Mouse (Mus musculus): ENCODE measurements around the gene Chrm1. TPM values are rescaled to one million over a fixed set of nuclear protein-coding genes. Genes with fewer than 3 reads are reported as not detected.

The Chrm1 gene
- polyA plus RNA-seq, 2 experiments, result 0.56 to 0.62 TPM

- 72% methylated on average over 5 of the region's 5 CpGs for WGBS
- Histone ChIP-seq H3K4me2 (replicated peaks; ENCODE audit: low read depth, low read length, severe bottlenecking) (no peak overlapping the region), H3K27me3 (ENCODE audit: control insufficient read depth, insufficient read depth, low read length) (no peaks in the 10 kb centered on the region; the same call in 1 of the 2 replicates), H3K9ac (ENCODE audit: low read depth, low read length, severe bottlenecking) (no peak overlapping the region), H3K4me1 (ENCODE audit: control insufficient read depth, insufficient read depth, low read length) (0 out of 2 replicates have a peak, but pooled peaks cover 8% of the 10 kb centered on the region), H3K36me3 (ENCODE audit: control insufficient read depth, insufficient read depth, low read length) (no peaks in the 10 kb centered on the region), H3K4me3 (replicated peaks; ENCODE audit: low read length) (no peak overlapping the region), H3K9me3 (ENCODE audit: control insufficient read depth, low read length) (no peaks in the 10 kb centered on the region), H3K27ac (replicated peaks; ENCODE audit: low read depth, low read length) (no peak overlapping the region)
- ATAC-seq (ENCODE audit: low FRiP score, low read depth) (no peak), DNase-seq (ENCODE audit: low spot score) (no peak)
- TF ChIP-seq POLR2A (IDR thresholded peaks at IDR 0.05; ENCODE audit: borderline replicate concordance, extremely low read depth, insufficient read depth, insufficient read length), result no peak
Observed at GRCm38 (mm10) chr19:8665746-8666145, 2.2 kb downstream of the Chrm1 start.

DNA sequence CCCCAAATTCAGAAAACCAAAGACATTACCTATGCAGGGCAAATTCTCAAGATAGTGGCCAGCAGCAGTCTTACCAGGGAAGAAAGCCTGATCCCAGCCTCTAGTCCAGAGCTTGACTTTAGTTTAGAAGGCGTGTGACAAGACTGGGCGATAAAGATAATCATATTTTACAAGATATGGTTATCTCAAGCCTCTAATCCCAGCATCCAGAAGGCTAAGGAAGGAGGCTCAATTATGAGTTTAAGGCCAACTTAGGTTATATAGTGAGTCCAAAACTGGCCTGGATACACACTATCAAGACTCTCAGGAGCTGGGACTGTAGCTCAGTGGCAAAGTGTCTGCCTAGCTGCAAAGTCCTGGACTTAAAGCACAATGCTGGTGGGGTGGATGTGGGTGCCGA, 9.3 kb downstream of the Chrm1 start:
- Histone ChIP-seq H3K9me3 (ENCODE audit: control insufficient read depth, low read length) (no peaks in the 10 kb centered on the region), H3K27me3 (ENCODE audit: control insufficient read depth, insufficient read depth, low read length) (no peaks in the 10 kb centered on the region), H3K4me3 (replicated peaks; ENCODE audit: low read length) (no peak overlapping the region), H3K36me3 (ENCODE audit: control insufficient read depth, insufficient read depth, low read length) (no peaks in the 10 kb centered on the region), H3K9ac (ENCODE audit: low read depth, low read length, severe bottlenecking) (no peak overlapping the region), H3K4me1 (ENCODE audit: control insufficient read depth, insufficient read depth, low read length) (no peaks in the 10 kb centered on the region), H3K4me2 (replicated peaks; ENCODE audit: low read depth, low read length, severe bottlenecking) (no peak overlapping the region), H3K27ac (replicated peaks; ENCODE audit: low read depth, low read length) (no peak overlapping the region)
- 91% methylated on average over 3 of the region's 3 CpGs for WGBS
- DNase-seq (ENCODE audit: low spot score) (no peak), ATAC-seq (ENCODE audit: low FRiP score, low read depth) (no peak)
- no peak for TF ChIP-seq POLR2A (IDR thresholded peaks at IDR 0.05; ENCODE audit: borderline replicate concordance, extremely low read depth, insufficient read depth, insufficient read length)

GRCm38 (mm10) chr19:8673336-8674063, 9.9 kb downstream of the Chrm1 start:
- Histone ChIP-seq H3K4me2 (replicated peaks; ENCODE audit: low read depth, low read length, severe bottlenecking) (no peak overlapping the region), H3K9ac (ENCODE audit: low read depth, low read length, severe bottlenecking) (no peak overlapping the region), H3K27ac (replicated peaks; ENCODE audit: low read depth, low read length) (no peak overlapping the region), H3K36me3 (ENCODE audit: control insufficient read depth, insufficient read depth, low read length) (no peaks in the 10 kb centered on the region), H3K9me3 (ENCODE audit: control insufficient read depth, low read length) (no peaks in the 10 kb centered on the region), H3K27me3 (ENCODE audit: control insufficient read depth, insufficient read depth, low read length) (no peaks in the 10 kb centered on the region), H3K4me3 (replicated peaks; ENCODE audit: low read length) (no peak overlapping the region), H3K4me1 (ENCODE audit: control insufficient read depth, insufficient read depth, low read length) (no peaks in the 10 kb centered on the region)
- ATAC-seq (ENCODE audit: low FRiP score, low read depth), result no peak
- no peak for DNase-seq (ENCODE audit: low spot score)
- no peak for TF ChIP-seq POLR2A (IDR thresholded peaks at IDR 0.05; ENCODE audit: borderline replicate concordance, extremely low read depth, insufficient read depth, insufficient read length)
- WGBS, result 74% methylated on average over 9 of the region's 9 CpGs

- Histone ChIP-seq H3K4me3 (replicated peaks; ENCODE audit: low read length) (no peak overlapping the region), H3K27ac (replicated peaks; ENCODE audit: low read depth, low read length) (no peak overlapping the region), H3K9ac (ENCODE audit: low read depth, low read length, severe bottlenecking) (0 out of 2 replicates have a peak overlapping the region, but pooled peaks have one; percentile 12), H3K4me2 (replicated peaks; ENCODE audit: low read depth, low read length, severe bottlenecking) (0 out of 2 replicates have a peak overlapping the region, but pooled peaks have one; percentile 8), H3K27me3 (ENCODE audit: control insufficient read depth, insufficient read depth, low read length) (no peaks in the 10 kb centered on the region), H3K36me3 (ENCODE audit: control insufficient read depth, insufficient read depth, low read length) (no peaks in the 10 kb centered on the region), H3K9me3 (ENCODE audit: control insufficient read depth, low read length) (no peaks in the 10 kb centered on the region), H3K4me1 (ENCODE audit: control insufficient read depth, insufficient read depth, low read length) (no peaks in the 10 kb centered on the region; the same call in 1 of the 2 replicates)
- ATAC-seq (ENCODE audit: low FRiP score, low read depth), result no peak
- peak; percentile 42 for DNase-seq (ENCODE audit: low spot score)
- 24% methylated on average over 16 of the region's 18 CpGs for WGBS
- no peak for TF ChIP-seq POLR2A (IDR thresholded peaks at IDR 0.05; ENCODE audit: borderline replicate concordance, extremely low read depth, insufficient read depth, insufficient read length)
Observed at GRCm38 (mm10) chr19:8679031-8679779, 15.6 kb downstream of the Chrm1 start.

GRCm38 (mm10) chr19:8681633-8682362, 18.2 kb downstream of the Chrm1 start:
- H3K4me2 ChIP-seq (replicated peaks; ENCODE audit: low read depth, low read length, severe bottlenecking), result no peak overlapping the region
- ATAC-seq (ENCODE audit: low FRiP score, low read depth), result no peak
- 89% methylated on average over 4 of the region's 4 CpGs for WGBS
- no peaks in the 10 kb centered on the region; the same call in 1 of the 2 replicates for H3K4me1 ChIP-seq (ENCODE audit: control insufficient read depth, insufficient read depth, low read length)
- H3K4me3 ChIP-seq (replicated peaks; ENCODE audit: low read length), result no peak overlapping the region
- H3K36me3 ChIP-seq (ENCODE audit: control insufficient read depth, insufficient read depth, low read length), result no peaks in the 10 kb centered on the region
- DNase-seq (ENCODE audit: low spot score), result no peak
- H3K9me3 ChIP-seq (ENCODE audit: control insufficient read depth, low read length), result no peaks in the 10 kb centered on the region
- TF ChIP-seq POLR2A (IDR thresholded peaks at IDR 0.05; ENCODE audit: borderline replicate concordance, extremely low read depth, insufficient read depth, insufficient read length), result no peak
- H3K9ac ChIP-seq (ENCODE audit: low read depth, low read length, severe bottlenecking), result no peak overlapping the region
- no peak overlapping the region for H3K27ac ChIP-seq (replicated peaks; ENCODE audit: low read depth, low read length)
- H3K27me3 ChIP-seq (ENCODE audit: control insufficient read depth, insufficient read depth, low read length), result no peaks in the 10 kb centered on the region
